Mouse (Mus musculus) liver, embryonic 15.5 days (tissue): ENCODE results near the gene Ap3d1. TPM values are rescaled to one million over a fixed set of nuclear protein-coding genes. Genes with fewer than 3 reads are reported as not detected.

Experiments
- ATAC-seq: fragments of 200-750 bp; cut with Nextera tagmentation; 2 replicates; pipeline ENCODE4 v1.8.0; 2017; ENCODE audit warnings: moderate number of reproducible peaks, mild to moderate bottlenecking, moderate library complexity; ENCODE audit not compliant: insufficient read depth
- H3K27ac ChIP-seq: fragments of 300-500 bp; sonication (generic); replicated peaks from 2 replicates; pipeline ENCODE4 v1.5.1; 2015; ENCODE audit warnings: mild to moderate bottlenecking, inconsistent platforms
- H3K27me3 ChIP-seq: fragments of 300-500 bp; sonication (generic); 2 replicates; pipeline ENCODE4 v1.6.1; 2015; ENCODE audit warnings: mild to moderate bottlenecking, inconsistent platforms
- H3K36me3 ChIP-seq: fragments of 300-500 bp; sonication (generic); replicated peaks from 2 replicates; pipeline ENCODE4 v1.6.1; 2015; ENCODE audit warnings: moderate library complexity, mild to moderate bottlenecking, inconsistent platforms
- H3K4me1 ChIP-seq: fragments of 300-500 bp; sonication (generic); replicated peaks from 2 replicates; pipeline ENCODE4 v1.6.1; 2015; ENCODE audit warnings: inconsistent platforms
- H3K4me2 ChIP-seq: fragments of 300-500 bp; sonication (generic); 2 replicates; pipeline ENCODE4 v1.6.1; 2015; ENCODE audit warnings: moderate library complexity, mild to moderate bottlenecking, inconsistent platforms
- H3K4me3 ChIP-seq: fragments of 300-500 bp; sonication (generic); replicated peaks from 2 replicates; pipeline ENCODE4 v1.5.1; 2015; ENCODE audit warnings: mild to moderate bottlenecking, inconsistent platforms
- H3K9ac ChIP-seq: fragments of 300-500 bp; sonication (generic); 2 replicates; pipeline ENCODE4 v1.6.1; 2015; ENCODE audit warnings: moderate library complexity, mild to moderate bottlenecking, inconsistent platforms
- H3K9me3 ChIP-seq: fragments of 300-500 bp; sonication (generic); replicated peaks from 2 replicates; pipeline ENCODE4 v1.6.1; 2016; ENCODE audit warnings: inconsistent platforms
- WGBS: fragments of 180-500 bp; shearing (Covaris S2); methylation state at CpG from one replicate; pipeline ENCODE4 v1.1.7; 2015; ENCODE audit warnings: mixed read lengths; ENCODE audit not compliant: insufficient replicate concordance; 5-methylcytosine and 5-hydroxymethylcytosine counted together
- polyA plus RNA-seq: library from polyadenylated mRNA; unstranded; fragments of >200 nt; fragmentation: Nextera tagmentation; extraction: Ambion mirVana; gene quantifications from 2 replicates; pipeline ENCODE4 v1.2.1, GENCODE M21; 2015

Gene Ap3d1
- polyA plus RNA-seq, 1 experiment from 2014 or later: 20.2 TPM

- WGBS: 80% methylated on average over 5 of the region's 5 CpGs
- ATAC-seq: no peak
- Histone ChIP-seq H3K4me3 (peak overlapping the region; percentile 74), H3K4me1 (peaks cover 67% of the 10 kb centered on the region), H3K36me3 (peaks cover 32% of the 10 kb centered on the region), H3K9me3 (no peaks in the 10 kb centered on the region), H3K27me3 (no peaks in the 10 kb centered on the region), H3K4me2 (peak overlapping the region; percentile 95), H3K9ac (peak overlapping the region; percentile 79; the same call in 1 of the 2 replicates), H3K27ac (peak overlapping the region; percentile 98)
Measured at GRCm38 (mm10) chr10:80703643-80704042, 38.4 kb downstream of the Ap3d1 start.

DNA sequence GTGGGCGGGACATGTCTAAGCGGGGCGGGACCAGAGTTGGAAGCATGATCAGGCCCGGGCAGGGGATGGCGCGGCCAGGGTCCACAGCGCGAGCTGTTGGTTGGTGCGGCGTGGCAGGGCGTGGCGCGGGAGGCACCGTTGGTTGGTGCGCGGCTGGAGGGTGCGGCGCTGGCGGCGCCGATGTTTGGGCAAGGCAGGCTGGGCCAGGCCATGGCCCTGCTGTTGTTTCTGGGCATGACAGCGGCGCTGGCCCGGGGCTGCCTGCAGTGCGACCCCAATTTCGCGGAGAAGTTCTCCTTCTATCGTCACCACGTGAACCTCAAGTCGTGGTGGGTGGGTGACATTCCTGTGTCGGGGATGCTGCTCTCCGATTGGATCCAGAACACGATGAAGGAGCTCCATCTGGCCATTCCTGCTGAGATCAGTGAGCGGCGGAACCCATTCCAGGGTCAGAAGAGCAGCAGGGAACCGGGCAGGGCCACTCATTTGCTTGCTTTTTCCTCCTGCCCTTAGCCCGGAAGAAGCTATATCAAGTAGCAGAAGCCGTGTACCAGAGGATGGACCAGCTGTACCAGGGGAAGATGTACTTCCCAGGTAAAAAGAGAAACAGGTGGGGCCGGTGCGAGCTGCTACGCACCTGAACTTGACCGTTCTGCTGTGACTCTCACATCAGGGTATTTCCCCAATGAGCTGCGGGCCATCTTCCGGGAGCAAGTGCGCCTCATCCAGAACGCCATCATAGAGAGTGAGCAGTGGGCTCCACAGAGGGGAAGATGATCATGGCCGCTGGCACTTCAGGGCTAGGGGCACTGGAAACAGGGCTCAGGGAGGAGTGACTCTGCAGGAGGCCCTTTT is 39.3 kb downstream of the Ap3d1 start:
- Histone ChIP-seq H3K9me3 (no peaks in the 10 kb centered on the region), H3K36me3 (peaks cover 26% of the 10 kb centered on the region), H3K27ac (peak overlapping the region; percentile 98), H3K4me3 (peak overlapping the region; percentile 74), H3K4me2 (peak overlapping the region; percentile 95), H3K9ac (peak overlapping the region; percentile 79), H3K27me3 (no peaks in the 10 kb centered on the region), H3K4me1 (peaks cover 75% of the 10 kb centered on the region)
- ATAC-seq: peak; percentile 80
- under 1% methylated on average over 47 of the region's 47 CpGs for WGBS

DNA sequence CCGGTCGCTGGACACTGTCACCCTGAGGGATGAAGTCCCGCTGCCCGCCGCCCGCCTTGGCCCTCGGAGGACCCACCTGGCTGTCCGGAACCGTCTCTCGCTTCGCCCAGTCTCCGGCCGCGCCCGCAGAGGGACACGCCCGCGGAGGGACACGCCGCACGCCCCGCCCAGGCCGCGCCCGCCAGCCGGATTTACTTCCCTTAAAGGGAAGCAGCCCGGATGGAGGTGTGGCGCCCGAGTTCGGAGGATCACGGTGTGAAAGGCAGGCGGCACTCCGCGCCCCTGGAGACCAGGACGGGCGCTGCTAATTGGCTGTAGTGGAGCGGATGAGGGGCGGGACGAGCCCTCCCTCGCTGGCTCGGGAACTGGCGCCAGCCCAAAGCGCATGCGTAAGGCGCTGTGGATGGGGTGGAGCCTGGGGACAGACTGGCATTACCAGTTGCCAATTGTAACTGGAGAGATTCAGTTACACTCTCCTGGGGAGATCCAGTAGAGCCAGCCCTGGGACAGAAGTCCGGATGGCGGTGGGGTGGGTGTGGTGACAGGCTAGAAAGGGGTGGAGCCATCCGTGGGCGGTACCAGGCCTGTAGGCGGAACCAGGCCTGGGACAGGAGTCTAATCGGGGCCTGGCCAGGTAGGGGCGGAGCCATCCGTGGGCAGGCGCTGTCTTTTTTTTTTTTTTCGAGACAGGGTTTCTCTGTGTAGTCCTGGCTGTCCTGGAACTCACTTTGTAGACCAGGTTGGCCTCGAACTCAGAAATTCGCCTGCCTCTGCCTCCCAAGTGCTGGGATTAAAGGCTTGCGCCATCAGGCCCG is 40.1 kb downstream of the Ap3d1 start, which contains the start of the genes Mob3a and Izumo4:
TSS of gene Mob3a (minus strand) at position 257 of the 815 bp plus-strand sequence.
TSS of gene Izumo4 (plus strand) at position 464 of the 815 bp plus-strand sequence.
- under 1% methylated on average over 59 of the region's 59 CpGs for WGBS
- Histone ChIP-seq H3K27ac (peak within 1 kb of the TSS; percentile 98), H3K4me2 (peak within 1 kb of the TSS; percentile 95), H3K9ac (peak within 1 kb of the TSS; percentile 79), H3K27me3 (no peaks in the 10 kb centered on the region), H3K9me3 (no peaks in the 10 kb centered on the region), H3K36me3 (peaks cover 18% of the 10 kb centered on the region), H3K4me1 (peaks cover 84% of the 10 kb centered on the region), H3K4me3 (peak within 1 kb of the TSS; percentile 74)
- ATAC-seq: peak; percentile 79

DNA sequence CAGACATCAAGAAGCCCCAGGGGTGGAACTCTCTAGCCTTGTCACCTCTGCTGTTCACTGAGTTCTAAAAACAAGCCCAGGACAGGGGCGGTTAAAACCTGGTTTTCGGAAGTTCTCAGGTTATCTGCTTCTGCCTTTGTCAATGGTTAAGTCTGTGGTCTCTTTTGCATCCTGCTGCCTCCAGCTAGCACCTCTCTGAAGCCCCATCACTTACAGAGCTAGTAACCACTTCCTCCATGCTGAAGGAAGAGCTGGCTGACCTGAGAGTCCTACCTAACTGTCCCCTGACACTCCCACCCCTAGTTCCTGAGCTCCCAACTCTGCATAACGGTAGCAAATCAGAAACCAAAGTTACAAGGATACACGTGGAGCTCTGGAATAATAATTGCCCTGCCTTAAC is 41.3 kb downstream of the Ap3d1 start:
- Histone ChIP-seq H3K4me3 (peak overlapping the region; percentile 74), H3K36me3 (0 out of 2 replicates have a peak, but pooled peaks cover 10% of the 10 kb centered on the region), H3K4me2 (peak overlapping the region; percentile 95), H3K9ac (peak overlapping the region; percentile 79), H3K9me3 (no peaks in the 10 kb centered on the region), H3K27me3 (no peaks in the 10 kb centered on the region), H3K4me1 (peaks cover 96% of the 10 kb centered on the region), H3K27ac (peak overlapping the region; percentile 98)
- WGBS: 10% methylated on average over 4 of the region's 4 CpGs
- ATAC-seq: no peak

DNA sequence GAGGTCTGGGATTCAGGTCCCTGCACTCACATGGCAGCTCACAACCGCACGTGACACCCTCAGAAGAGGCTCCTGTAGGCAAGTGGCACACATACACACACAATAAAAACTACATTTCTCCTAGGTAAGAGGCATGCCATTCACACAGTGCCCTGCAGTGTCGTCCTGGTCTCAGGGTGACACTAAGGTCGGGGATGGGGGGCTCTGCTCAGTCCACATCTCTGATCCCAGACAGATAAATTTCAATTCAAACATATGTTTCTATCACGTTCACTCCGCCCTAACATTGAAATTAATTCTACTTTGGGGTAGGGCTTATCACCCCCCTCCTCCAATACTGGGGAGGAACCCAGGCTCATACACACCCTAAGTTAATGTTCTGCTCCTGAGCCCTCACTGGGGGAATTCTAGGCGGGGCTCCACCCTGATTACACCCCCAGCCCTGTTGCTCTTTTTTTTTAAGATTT is 42.0 kb downstream of the Ap3d1 start:
- WGBS: 41% methylated on average over 7 of the region's 7 CpGs
- Histone ChIP-seq H3K27me3 (no peaks in the 10 kb centered on the region), H3K27ac (peak overlapping the region; percentile 98), H3K9ac (peak overlapping the region; percentile 6), H3K36me3 (0 out of 2 replicates have a peak, but pooled peaks cover 10% of the 10 kb centered on the region), H3K9me3 (no peaks in the 10 kb centered on the region), H3K4me1 (peaks cover 99% of the 10 kb centered on the region), H3K4me2 (peak overlapping the region; percentile 95), H3K4me3 (peak overlapping the region; percentile 74)
- ATAC-seq: no peak

DNA sequence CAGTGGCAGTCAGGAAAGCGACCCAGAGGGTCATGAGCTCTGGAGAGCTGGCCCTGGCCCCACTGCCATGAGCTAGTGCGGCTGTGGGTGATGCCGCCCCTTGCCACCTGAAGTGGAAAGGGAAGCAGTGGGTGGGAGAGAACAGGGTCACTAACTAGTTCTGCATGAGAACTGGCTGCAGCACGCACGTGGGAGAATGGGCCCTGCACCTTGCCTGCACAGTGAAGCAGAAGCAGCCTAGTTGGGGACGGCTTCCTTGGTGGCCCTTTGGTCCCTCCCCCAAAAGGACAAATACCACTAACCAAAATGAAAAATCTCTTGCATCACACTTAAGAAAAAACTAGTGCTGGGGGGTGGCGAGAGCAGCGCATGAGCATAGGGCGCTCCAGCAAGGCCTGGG is 43.5 kb downstream of the Ap3d1 start:
- H3K36me3 ChIP-seq: peaks cover 19% of the 10 kb centered on the region
- H3K9me3 ChIP-seq: no peaks in the 10 kb centered on the region
- ATAC-seq: no peak
- peak overlapping the region; percentile 91 for H3K27ac ChIP-seq
- peak overlapping the region; percentile 95 for H3K4me2 ChIP-seq
- peak overlapping the region; percentile 52; the same call in 1 of the 2 replicates for H3K9ac ChIP-seq
- peak overlapping the region; percentile 36 for H3K4me3 ChIP-seq
- no peaks in the 10 kb centered on the region for H3K27me3 ChIP-seq
- H3K4me1 ChIP-seq: peaks cover 100% of the 10 kb centered on the region
- 54% methylated on average over 9 of the region's 9 CpGs for WGBS

GRCm38 (mm10) chr10:80697812-80698211 is 44.3 kb downstream of the Ap3d1 start:
- 24% methylated on average over 9 of the region's 9 CpGs for WGBS
- Histone ChIP-seq H3K36me3 (peaks cover 19% of the 10 kb centered on the region), H3K27me3 (no peaks in the 10 kb centered on the region), H3K9me3 (no peaks in the 10 kb centered on the region), H3K4me2 (peak overlapping the region; percentile 95), H3K27ac (peak overlapping the region; percentile 91), H3K4me3 (peak overlapping the region; percentile 36), H3K9ac (peak overlapping the region; percentile 52), H3K4me1 (peaks cover 100% of the 10 kb centered on the region)
- ATAC-seq: peak; percentile 59

DNA sequence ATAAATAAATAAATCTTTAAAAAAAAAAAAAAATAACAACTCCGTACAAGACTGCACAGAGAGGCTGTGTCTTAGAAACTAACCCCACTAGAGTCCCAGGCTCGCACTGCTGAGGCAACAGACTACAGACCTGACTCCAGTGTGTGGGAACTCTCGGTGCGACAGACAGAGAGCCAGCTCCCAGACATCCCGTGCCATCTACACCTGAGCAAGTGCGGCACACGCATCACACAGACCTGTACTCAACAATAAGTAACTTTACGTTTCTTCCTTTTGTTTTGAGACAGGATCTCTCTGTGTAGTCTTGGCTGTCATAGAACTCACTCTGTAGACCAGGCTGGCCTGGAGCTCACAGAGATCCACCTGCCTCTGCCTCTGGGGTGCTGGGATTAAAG is 44.7 kb downstream of the Ap3d1 start:
- Histone ChIP-seq H3K4me3 (peak overlapping the region; percentile 36), H3K27ac (peak overlapping the region; percentile 91), H3K9me3 (no peaks in the 10 kb centered on the region), H3K27me3 (no peaks in the 10 kb centered on the region), H3K9ac (0 out of 2 replicates have a peak overlapping the region, but pooled peaks have one; percentile 19), H3K4me1 (peaks cover 100% of the 10 kb centered on the region), H3K4me2 (peak overlapping the region; percentile 95), H3K36me3 (peaks cover 19% of the 10 kb centered on the region)
- WGBS: 66% methylated on average over 8 of the region's 8 CpGs
- no peak for ATAC-seq

DNA sequence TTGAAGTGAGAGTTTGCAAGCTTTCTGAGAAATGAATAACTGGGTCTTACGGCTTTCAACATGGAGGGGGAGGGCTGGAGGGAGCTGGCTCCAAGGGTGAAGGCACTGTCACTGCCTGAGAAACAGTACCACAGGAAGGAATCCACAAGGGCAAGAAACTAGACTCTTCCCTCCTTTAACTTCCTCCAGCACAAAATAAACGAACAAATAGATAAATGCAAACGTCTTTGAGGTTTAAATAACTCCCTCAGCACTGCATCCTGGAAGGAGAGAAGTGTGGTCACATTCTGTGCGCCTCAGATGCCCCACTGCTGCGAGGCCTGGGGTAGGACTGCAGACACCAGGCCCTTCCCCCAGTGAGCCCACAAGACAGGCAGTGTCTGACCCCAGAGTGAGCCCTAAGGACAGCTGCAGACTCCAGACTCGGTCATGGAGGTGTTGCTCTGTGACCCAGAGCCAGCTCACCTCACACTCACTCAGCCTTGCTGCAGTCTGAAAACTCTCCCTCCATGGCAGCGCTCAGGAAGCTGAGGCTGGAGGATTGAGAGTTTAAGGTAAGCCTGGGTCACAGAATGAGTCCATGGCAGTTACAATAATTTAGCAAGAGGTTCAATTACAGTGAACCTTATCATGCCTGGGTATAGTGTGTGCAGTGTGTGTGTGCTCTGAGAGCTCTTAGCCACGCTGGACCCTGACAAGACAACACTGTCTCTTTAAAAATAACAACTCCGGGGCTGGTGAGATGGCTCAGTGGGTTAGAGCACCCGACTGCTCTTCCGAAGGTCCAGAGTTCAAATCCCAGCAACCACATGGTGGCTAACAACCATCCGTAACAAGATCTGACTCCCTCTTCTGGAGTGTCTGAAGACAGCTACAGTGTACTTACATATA is 45.3 kb downstream of the Ap3d1 start:
- H3K36me3 ChIP-seq: peaks cover 23% of the 10 kb centered on the region
- H3K4me2 ChIP-seq: peak overlapping the region; percentile 95
- no peak for ATAC-seq
- H3K9me3 ChIP-seq: no peaks in the 10 kb centered on the region
- 28% methylated on average over 12 of the region's 12 CpGs for WGBS
- peak overlapping the region; percentile 76 for H3K27ac ChIP-seq
- 0 out of 2 replicates have a peak overlapping the region, but pooled peaks have one; percentile 35 for H3K9ac ChIP-seq
- peaks cover 100% of the 10 kb centered on the region for H3K4me1 ChIP-seq
- no peak overlapping the region for H3K4me3 ChIP-seq
- no peaks in the 10 kb centered on the region for H3K27me3 ChIP-seq
